Mouse (Mus musculus): ENCODE results near the gene Mras. TPM values are rescaled to one million over a fixed set of nuclear protein-coding genes. Genes with fewer than 3 reads are reported as not detected.

Gene Mras
- polyA plus RNA-seq (2014; fragmentation: Illumina TruSeq; extraction: RNeasy Lipid Tissue Mini Kit (QIAGEN cat#74804); ENCODE audit: low read depth, low replicate concordance), result 2.3 TPM

DNA sequence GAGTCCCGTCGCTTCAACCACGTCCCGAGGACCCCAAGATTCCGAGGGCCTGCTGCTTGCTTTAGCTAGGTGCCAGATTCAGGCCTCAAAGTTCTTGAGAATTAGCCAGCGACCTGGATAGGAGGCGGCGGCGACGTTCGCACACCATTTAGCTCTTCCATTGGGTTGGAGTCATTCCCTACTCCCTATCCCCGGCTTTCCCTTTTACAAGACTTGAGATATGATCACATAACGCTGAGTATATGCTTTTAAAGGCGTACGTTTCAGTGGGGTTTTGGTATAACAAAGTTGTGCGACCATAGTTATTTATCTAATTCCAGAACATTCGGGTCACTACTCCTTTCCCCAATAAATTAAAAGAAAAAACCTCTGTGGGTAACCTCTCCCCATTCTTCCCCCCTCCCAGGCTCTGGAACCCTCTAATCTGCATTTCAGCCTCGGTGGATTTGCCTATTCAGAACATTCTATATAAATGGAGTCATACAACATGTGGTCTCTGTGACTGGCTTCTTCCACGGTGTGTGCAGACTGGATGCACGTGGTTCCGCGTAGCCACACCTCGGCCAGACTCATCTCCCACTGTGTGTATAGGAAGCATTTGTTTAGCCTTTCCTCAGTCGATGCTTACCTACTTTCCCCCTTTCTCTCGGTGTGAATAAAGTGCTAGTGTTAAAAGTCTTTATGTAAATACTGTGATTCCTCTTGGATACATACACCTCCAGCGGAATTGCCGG is at the start of gene Mras:
Gene Mras, minus strand, starts transcription at position 351 of the 734 bp plus-strand sequence.

DNA sequence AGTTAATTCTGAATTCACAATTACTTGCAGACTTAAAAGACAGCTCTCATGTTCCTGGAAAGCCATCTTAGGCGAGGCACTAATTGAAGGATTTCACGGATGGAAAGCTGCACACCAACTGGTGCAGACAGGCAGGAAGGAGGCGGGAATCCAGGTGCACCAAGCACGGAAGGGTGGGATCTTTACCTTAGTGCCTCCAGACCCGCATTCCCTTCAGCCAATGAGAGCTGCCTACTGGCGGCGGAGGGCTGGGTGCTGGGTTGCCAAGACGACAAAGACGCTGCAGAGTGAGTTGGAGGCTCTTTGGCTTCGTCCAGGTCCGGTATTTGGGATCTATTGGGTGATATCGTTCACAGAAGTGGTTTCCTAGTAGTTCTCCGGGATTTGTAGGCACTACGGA is 14.0 kb upstream of the Mras start, which contains the start of gene Nme9:
Gene Nme9, plus strand, starts transcription at position 315 of the 400 bp plus-strand sequence.

GRCm38 (mm10) chr9:99357921-99358692 is 79.1 kb downstream of the Mras start, which contains the start of gene Esyt3:
Gene Esyt3, minus strand, starts transcription at chr9:99358557.

Other genes with a start within 250 kb of the Mras start
- not detected for gene Faiml, start 200.1 kb downstream of the Mras start, polyA plus RNA-seq (2014; fragmentation: Illumina TruSeq; extraction: RNeasy Lipid Tissue Mini Kit (QIAGEN cat#74804); ENCODE audit: low read depth, low replicate concordance)
- 47.8 TPM for gene Cep70, start 194.0 kb downstream of the Mras start, polyA plus RNA-seq (2014; fragmentation: Illumina TruSeq; extraction: RNeasy Lipid Tissue Mini Kit (QIAGEN cat#74804); ENCODE audit: low read depth, low replicate concordance)
- 0.32 TPM for gene Esyt3, start 78.8 kb downstream of the Mras start, polyA plus RNA-seq (2014; fragmentation: Illumina TruSeq; extraction: RNeasy Lipid Tissue Mini Kit (QIAGEN cat#74804); ENCODE audit: low read depth, low replicate concordance)
- gene Nme9, start 14.1 kb upstream of the Mras start, polyA plus RNA-seq (2014; fragmentation: Illumina TruSeq; extraction: RNeasy Lipid Tissue Mini Kit (QIAGEN cat#74804); ENCODE audit: low read depth, low replicate concordance), result not detected
- gene Armc8, start 131.5 kb upstream of the Mras start, polyA plus RNA-seq (2014; fragmentation: Illumina TruSeq; extraction: RNeasy Lipid Tissue Mini Kit (QIAGEN cat#74804); ENCODE audit: low read depth, low replicate concordance), result 46.8 TPM
- gene Dbr1, start 138.4 kb upstream of the Mras start, polyA plus RNA-seq (2014; fragmentation: Illumina TruSeq; extraction: RNeasy Lipid Tissue Mini Kit (QIAGEN cat#74804); ENCODE audit: low read depth, low replicate concordance), result 18.9 TPM
- gene A4gnt, start 175.1 kb upstream of the Mras start, polyA plus RNA-seq (2014; fragmentation: Illumina TruSeq; extraction: RNeasy Lipid Tissue Mini Kit (QIAGEN cat#74804); ENCODE audit: low read depth, low replicate concordance), result 20.9 TPM
- 1.5 TPM for gene Dzip1l, start 192.1 kb upstream of the Mras start, polyA plus RNA-seq (2014; fragmentation: Illumina TruSeq; extraction: RNeasy Lipid Tissue Mini Kit (QIAGEN cat#74804); ENCODE audit: low read depth, low replicate concordance)

Measured in sigmoid colon, adult 10 weeks (tissue).